Mouse (Mus musculus) retina, adult 2 months (tissue): Measurements from ENCODE around the gene Sema7a.

Experiments used
- DNase-seq: peaks from one replicate; pipeline ENCODE4 v3.0.0-alpha.2; 2012; ENCODE audit warnings: low read depth, low spot score

Gene Sema7a

DNA sequence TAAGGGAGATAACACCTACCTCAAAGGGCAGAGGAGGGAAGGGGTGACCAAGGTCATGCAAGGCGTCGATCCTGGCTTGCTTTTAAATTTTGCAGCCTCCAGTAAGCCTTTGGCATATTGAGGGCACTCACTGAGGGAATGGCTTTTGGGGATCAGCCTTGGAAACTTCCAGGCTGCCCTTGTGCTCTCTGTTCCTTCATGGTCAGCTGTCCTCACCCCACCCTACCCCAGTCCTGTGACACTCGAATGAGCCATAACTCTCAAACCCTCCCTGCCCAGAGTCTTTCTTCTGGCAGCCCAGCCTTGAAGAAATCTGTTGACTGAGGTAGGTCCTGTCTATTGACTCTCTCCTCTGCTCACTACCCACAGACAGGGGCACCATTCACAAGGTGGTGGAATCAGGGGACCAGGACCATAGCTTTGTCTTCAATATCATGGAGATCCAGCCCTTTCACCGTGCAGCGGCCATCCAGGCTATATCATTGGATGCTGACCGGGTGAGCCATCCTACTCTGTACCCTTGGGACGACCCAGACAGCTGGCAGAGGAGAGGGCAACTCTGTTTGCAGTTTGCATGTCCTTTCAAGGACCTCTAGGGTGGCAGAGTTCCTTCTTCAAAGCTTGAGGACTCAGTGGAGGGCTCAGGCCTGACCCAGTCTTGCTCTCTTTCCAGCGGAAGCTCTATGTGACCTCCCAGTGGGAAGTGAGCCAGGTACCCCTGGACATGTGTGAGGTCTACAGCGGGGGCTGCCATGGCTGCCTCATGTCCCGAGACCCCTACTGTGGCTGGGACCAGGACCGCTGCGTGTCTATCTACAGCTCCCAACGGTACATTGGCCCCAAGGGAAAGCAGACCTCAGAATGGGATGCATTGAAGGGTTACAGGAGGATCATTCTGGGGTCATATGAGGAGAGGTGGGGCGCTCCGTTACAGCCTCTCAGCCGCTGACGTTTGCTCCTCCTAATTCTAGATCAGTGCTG lies 20.3 kb downstream of the Sema7a start:
- DNase-seq = no peak

DNA sequence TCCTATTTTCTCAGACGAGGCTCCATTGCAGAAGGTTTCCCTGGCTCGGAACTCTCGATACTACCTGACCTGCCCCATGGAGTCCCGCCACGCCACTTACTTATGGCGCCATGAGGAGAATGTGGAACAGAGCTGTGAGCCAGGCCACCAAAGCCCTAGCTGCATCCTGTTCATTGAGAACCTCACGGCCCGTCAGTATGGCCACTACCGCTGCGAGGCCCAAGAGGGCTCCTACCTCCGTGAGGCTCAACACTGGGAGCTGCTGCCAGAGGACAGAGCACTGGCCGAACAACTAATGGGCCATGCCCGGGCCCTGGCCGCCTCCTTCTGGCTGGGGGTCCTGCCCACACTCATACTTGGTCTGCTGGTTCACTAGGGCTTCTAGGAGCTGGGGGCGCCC lies 21.3 kb downstream of the Sema7a start:
- no peak for DNase-seq

DNA sequence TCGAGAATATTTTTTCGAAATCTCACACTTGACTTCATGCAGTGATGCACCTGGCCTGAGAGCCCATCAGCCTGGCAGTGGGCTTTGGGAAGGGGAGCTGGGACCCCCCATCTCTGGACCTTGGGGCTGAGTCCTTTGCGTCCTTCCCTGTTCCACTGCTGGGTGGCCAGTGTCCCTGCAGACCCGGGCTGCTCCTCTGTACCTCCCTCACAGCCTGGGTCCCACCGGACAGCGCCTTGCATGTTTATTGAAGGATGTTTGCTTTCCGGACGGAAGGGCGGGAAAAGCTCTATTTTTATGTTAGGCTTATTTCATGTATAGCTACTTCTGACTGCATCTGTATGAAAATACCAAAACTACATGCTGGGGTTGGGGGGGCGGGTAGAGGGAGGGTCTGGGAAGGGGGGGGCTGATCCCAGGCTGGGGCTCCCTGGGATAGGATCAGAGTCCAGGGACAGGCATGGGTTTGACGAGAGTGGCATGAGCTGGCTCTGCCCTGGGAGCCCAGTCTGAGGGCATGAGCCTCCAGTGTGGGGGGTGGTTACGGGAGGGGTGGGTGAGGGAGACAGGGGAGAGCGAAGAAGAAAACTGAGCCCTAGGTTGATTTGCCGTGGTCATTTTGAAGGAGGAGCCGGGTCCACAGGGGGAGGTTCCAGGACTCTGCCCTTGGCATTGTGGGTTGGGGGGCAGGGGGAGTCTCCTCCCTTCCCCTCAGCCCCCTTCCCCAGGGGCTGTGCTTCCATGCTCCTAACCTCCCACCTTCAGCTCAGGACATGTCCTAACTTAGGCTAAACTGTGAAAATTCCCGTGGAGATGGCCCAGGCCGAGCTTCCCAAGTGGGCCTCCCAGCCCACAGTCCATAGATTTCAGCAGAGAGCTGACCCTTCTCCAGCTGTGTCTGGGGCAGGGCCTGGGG lies 22.2 kb downstream of the Sema7a start:
- DNase-seq = no peak

DNA sequence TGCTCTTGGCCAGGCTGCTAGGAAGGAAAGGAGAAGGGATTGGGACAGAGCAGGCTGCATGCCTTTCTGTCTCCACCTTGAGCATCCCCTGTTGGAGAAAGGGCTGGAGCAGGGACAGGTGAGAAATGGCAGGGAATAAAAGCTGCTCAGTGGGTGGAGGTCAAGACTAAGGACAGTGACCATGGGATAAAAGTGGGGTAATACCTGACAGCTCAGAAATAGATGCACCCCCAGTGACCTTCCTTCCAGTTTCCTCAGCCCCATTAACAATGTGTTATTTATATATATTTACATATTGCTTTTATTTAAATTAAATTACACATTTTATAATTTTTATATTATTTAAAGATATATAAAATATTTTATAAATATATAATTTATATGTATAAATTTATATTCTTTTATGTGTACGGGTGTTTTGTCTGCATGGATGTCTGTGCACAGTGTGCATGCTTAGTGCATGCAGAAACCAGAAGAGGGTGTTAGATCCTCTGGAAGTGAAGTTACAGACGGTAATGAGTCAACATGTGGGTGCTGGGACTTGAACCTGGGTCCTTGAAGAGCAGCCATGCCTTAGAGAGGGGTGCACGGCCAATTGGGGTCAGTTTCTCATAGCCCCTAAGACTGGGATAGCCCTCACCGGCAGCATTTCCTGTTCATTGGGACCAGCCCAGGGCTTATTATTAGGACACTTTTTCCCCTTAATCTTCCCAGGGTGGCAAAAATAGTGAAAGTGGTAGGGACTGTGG lies 23.5 kb downstream of the Sema7a start:
- no peak for DNase-seq

DNA sequence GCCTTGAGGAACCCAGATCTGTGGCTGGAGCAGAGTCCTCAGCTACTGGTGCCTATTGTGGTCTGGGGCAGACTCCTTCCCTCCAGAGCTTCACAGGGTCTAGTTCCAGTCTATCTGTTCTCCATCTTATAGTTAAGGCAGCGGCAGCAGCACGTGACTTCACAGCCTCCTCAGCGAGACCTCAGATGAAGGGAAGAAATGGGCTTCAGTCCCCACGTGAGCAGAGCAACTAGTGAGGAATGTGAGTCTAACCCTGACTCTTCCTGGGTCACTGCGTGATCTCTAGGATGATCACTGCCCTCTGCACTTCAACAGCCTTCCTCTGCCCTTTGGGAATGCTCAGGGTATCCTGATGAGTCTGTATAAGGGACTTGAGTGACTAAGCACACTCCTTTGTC lies 24.1 kb downstream of the Sema7a start:
- DNase-seq = no peak

GRCm38 (mm10) chr9:57964528-57965250 lies 24.8 kb downstream of the Sema7a start:
- DNase-seq = no peak

DNA sequence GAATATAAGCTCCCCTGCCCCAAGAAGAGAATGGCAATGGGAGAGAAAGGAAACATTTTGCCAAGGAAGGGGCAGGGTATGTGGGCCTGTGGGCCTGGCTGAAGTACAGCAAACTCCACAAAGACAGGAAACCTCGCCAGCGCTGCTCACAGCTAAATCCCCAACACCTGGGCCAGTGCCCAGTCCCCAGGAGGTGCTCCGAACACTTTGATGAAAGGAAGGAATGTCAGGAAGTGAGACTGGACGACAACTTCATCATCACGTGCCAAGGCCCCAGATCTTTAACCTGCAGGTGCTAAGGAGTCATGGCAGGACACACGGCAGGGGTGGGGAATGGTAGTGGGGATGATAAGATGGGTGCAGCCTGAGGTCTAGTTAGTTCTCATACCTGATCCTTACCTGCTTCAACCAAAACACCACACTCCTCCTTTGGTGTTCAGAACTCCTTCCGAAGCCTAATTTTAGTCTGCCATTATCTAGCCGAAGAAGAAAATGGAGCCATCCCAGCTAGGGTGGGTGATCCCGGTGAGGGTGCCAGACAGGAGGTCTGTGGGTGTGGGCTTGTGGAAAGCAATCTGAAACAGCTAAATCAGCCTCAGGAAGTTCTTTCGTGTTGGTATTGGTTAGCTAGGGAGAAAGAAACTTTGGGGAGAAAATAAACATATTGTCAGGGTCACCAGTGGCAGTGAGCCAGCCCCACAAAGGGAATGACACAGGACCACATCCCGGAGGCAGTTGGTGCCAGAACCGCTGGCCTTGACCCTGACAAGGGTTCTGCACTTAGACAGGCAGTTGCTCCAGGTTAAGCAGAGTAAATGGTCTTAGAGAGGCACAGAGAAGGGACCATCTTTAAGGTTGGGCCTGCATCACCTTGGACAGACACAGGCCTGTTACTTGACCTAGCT lies 25.6 kb downstream of the Sema7a start:
- DNase-seq = no peak

DNA sequence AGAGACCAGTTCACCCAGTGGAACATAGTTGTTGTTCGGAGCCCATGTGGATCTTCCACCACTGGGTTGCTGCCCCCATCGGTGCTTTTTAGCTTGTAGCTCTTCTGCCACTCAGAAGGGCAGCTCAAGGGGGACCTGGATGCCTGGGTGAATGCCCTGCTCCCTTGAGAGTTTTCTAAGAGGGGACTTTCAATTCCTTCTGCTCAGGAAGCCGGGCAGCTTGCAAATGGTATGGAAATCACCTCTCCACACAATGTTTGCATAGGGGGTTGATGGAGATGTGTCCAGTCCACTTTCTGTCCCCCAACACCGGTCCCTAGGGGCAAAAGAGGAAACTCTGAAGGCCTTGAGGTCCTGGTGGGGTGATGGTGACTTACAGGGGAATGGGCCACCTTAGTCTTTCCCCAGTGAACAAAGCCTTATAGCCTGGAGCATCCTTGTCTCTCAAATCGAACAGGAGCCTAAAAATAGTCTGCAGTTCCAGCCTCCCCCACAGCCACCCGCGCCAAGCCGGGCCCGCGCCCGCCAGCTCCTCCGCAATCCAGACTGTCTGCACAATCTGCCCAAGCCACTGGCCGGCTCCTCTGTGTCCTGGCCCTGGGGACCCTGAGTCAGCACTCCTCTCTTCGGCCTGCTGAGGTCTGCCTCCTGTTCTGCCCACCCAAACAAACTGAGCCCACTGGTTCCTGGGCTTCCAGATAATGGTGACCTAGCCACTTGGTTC lies 27.5 kb downstream of the Sema7a start:
- no peak for DNase-seq

DNA sequence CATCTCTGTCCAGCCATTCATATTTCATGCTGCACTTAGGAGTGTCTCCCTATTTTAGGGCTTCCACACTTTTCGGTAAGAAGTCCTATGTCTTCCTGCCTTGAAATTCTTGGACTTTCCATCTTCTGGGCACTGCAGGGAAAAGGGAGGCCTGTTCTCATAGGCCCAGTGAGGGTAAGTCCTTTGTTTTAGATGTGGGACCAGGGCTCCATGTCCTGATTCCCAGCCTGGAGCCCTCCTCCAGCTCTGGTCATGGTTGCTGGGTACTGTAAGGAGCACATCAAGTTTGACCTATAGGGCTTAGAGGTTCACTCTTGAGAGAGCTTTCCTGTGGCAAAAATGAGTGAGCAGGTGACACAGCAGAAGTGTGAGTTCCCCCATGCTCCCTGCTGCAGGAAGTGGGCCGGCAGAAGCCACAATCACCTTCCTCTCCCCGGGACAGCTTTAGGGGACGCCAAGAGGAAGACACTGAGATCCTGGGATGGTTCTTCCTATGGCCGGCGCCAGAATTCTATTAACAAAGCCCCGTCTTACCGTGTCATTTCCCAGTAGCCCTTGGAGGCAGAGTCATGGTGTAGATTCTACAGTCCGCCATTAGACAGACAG lies 28.4 kb downstream of the Sema7a start:
- no peak for DNase-seq

DNA sequence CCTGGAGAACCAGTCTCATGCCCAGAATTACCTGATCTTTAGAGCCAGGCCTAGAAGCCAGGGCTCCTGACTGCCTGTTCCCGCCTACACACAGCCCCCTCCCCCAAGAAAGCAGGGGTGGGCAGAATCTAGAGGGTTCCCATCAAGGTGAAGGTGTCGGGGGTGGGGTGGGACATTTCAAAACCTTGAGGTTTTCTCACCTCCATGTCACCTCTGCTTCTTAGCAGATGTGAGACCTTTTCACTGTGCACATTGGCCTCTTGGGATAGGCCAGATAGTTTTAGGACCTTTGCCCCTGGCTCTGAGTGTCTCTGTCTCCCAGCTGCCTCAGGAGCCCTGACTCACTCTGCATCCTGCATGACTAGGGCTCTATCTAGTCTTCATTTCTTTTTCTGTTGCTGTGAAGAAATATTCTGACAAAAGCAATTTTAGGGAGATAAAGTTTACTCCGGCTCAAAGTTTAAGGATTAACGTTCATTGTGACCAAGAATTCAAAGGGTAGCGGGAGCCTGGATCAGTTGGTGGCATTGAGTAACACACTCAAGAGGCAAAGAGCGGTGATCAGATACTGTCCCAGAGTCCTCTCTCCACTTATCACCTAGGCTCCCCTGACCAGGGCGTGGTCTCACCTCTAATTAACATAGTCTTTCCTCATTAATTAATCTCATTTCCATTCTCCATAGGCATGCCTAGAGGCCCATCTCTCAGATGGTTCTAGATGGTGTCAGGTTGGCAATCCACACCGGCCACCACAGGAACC lies 29.1 kb downstream of the Sema7a start:
- DNase-seq = no peak

GRCm38 (mm10) chr9:57969736-57970495 lies 30.0 kb downstream of the Sema7a start:
- no peak for DNase-seq

GRCm38 (mm10) chr9:57971413-57971812 lies 31.5 kb downstream of the Sema7a start:
- no peak for DNase-seq

GRCm38 (mm10) chr9:57972141-57972591 lies 32.3 kb downstream of the Sema7a start:
- DNase-seq = no peak

GRCm38 (mm10) chr9:57972776-57973439 lies 33.0 kb downstream of the Sema7a start:
- no peak for DNase-seq

DNA sequence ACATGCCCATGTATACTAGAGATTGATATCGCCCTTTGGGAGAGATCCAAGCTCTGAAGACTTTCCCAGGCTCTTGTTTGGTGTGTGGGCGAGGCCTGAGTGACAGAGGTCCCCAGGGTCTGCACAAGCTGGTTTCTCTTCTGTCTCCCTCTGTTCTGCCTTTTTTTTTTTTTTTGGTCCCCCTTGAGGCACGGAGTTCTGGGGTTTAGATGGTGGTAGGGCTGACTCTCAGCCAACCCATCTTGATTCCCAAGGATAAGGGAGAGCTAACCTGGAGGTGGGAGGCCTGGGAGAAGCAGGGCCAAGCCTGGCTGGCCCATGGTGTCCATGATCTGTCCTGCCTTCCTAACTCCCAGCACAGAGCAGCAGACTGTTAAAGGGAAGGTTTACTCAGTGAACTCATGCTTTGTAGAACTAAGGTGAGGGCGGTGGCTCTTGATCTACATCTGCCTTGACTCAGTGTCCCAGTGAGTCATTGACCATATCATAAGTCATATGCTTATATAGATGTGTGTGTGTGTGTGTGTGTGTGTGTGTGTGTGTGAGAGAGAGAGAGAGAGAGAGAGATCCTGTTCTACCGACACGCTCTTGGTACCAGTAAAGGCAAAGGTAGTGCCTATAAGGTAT lies 33.6 kb downstream of the Sema7a start:
- no peak for DNase-seq

- DNase-seq = no peak
Observed at GRCm38 (mm10) chr9:57974221-57974620, 34.3 kb downstream of the Sema7a start.
